Mouse (Mus musculus): ENCODE measurements around the gene Hoxa5.

DNA sequence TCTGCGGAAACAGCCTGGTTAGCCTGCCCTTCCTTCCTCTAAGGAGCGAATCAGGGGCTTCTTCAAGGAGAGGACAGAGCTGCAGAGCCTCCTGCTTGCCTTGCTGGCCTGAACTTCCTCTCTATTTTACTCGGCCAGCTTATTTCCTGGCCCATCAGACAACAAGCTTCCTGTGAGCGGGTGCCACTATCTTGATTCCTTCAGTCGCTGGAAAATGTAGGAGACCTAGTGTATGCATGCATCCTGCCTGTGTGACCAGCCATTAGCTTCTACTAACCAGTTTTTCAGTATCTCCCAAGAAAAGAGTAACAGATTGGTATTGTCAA lies 33.5 kb downstream of the Hoxa5 start:
- TF ChIP-seq CTCF (IDR thresholded peaks at IDR 0.05; ENCODE audit: extremely low read depth, insufficient read depth, insufficient read length, insufficient replicate concordance) (no peak), POLR2A (IDR thresholded peaks at IDR 0.05; ENCODE audit: low read depth, low read length) (no peak)
